Mouse (Mus musculus): ENCODE measurements around the gene Gripap1.

Gene Gripap1

DNA sequence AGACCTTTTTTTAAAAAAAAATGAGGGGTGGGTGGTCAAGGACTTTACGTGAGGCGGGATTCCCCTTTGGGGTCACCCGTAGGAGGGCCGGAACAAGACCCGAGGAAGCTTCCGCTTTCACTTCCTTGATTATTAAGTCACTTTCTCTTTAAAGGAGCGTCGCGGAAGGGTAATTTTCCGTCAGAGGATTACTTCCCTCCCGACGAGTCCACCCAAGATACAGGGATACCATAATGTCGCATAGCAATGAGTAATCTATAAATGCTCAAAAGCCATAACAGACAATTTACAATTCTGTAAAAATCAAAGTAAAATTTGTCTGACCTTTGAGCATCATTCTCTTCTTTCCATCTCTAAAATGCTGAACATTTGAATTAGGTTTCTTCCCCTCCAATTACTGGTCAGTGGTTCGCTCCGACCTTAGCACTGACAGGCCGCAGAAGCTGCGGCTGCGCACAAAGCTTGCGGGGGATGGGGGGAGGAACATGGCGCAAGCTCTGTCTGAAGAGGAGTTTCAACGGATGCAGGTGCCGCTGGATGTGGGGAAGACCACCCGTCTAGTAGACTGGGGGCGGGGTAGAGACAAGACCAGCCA is at the start of gene Gripap1:
Gene Gripap1, plus strand, starts transcription at position 224 of the 595 bp plus-strand sequence.
- DNase-seq = peak; percentile 73 to 85

GRCm38 (mm10) chrX:7740082-7740819 is 49.3 kb upstream of the Gripap1 start:
- peak in 1 of 2 experiments; percentile 37 for DNase-seq

DNA sequence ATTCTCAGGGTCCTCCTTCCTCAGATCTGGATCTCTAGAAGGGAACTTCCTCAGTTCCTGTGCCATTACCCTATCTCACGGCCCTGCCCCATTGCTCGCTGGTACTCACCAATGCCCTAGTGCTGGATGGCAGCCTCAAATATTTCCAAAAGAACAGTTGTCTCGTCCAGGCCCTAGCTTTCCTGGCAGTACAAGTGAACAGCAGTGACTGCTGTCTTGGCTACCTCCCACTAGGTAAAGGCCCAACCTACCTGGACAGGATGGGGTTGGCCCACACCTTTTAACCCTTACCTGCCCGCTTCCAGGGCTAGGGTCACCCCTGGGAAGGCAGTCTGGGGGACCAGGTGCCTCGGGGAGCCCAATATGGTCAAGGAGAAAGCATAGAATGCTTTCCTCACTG is 48.5 kb upstream of the Gripap1 start:
- peak; percentile 67 to 72 for DNase-seq

DNA sequence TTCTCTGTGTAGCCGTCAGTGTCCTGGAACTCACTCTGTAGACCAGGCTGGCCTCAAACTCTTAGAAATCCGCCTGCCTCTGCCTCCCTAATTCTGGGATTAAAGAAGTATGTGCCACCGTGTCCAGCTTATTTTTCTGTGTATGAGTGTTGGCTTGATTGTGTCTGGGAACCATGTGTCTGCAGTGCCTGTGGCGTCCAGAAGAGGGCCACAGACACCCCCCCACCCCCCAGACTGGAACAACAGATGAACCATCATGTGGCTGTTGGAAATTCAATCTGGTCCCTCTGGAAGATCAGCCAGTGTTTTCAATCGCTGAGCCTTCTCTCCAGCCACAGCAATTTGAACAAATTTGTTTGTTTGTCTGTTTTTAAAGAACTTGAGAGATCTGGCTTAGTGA is 46.1 kb upstream of the Gripap1 start:
- no peak for DNase-seq

DNA sequence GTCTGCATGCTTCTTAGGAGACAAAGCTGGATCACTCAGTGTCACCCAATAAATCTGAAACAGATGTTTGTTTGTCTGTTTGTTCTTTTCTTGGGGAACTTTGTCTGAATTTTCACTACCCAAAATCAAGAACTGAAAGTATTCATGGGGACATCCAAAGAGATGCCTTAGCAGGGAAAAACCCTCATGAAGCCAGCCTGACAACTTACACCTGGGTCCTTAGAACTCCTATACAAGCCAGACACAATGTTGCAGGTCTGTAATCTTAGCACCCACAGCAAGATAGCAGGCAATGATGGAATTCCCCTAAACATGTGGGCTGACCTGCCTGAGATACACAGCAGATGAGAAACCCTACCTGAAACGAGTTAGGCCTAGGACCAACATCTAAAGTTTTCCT is 44.6 kb upstream of the Gripap1 start:
- no peak for DNase-seq

- DNase-seq = no peak
Measured at GRCm38 (mm10) chrX:7745429-7745828, 44.1 kb upstream of the Gripap1 start.

- peak; percentile 83 to 89 for DNase-seq
Measured at GRCm38 (mm10) chrX:7750432-7751116, 39.0 kb upstream of the Gripap1 start, which contains the start of gene Ccdc120. Gene Ccdc120, minus strand, starts transcription at chrX:7750905.

- peak; percentile 20 to 64 for DNase-seq
Measured at GRCm38 (mm10) chrX:7753627-7754026, 35.9 kb upstream of the Gripap1 start.

GRCm38 (mm10) chrX:7762137-7762920 is 27.2 kb upstream of the Gripap1 start, which contains the start of gene Tfe3:
Gene Tfe3, plus strand, starts transcription at chrX:7762560.
- DNase-seq = peak; percentile 86 to 92

DNA sequence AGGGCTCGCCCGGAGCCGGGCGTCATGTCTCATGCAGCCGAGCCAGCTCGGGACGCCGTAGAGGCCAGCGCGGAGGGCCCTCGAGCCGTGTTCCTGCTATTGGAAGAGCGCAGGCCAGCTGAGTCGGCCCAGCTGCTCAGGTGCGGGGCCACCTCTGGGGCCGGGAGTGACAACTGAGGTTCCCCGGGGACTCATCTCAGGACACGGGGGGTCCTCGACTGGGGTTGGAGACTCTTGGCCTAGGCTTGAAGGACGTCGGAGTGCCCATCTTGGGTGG is 26.7 kb upstream of the Gripap1 start:
- DNase-seq = peak in 1 of 2 experiments; percentile 20

- no peak for DNase-seq
Measured at GRCm38 (mm10) chrX:7763631-7764393, 25.8 kb upstream of the Gripap1 start.

DNA sequence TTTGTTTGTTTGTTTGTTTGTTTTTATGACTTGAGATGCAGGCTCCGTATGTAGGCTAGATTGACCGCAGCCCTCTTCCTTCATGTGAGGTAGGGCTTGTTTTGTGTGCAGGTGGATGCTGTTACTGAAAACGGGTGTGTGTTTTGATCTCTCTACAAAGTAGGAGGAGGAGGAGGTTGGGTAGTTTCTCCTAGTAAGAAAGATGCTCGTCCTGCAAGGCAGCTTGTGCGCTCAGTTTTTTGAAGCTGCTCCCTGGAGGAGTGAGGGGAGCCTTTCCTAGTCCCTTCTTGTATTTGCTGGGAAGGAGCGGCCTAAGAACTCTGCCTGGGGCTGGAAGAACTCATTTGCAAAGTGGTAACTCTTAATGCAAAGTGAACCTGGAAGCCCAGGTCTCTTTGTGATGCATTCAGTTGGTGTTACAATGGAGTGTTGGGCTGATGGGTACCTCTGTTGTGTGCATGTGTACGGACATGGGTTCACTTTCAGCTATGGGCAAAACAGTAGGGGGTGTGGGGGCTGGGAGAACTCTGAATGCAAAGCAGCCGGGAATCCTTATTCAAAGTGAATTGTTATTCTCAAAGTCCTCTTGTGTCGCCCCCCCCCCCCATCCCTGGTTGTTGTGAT is 24.8 kb upstream of the Gripap1 start:
- DNase-seq = no peak

- DNase-seq = no peak
Measured at GRCm38 (mm10) chrX:7765281-7765670, 24.3 kb upstream of the Gripap1 start.

DNA sequence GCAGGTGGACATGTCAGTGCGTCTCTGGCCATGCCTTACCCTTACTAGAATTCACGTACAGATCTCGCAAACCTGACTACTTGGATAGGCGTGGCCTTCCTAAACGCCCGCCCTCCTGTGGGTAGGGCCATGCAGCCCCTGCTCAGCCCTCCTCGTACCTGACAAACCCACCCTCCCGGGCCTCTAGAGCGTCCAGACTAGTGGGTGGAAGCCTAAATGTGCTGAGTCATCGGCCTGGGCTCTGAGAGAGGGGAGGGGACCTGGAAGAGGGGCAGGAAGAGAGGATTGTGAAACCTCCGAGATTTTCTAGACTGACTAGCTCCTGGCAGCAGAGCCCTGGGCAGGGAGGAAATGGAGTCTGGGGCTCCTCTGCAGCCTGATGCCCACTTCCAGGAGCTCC is 23.8 kb upstream of the Gripap1 start:
- DNase-seq = peak in 1 of 2 experiments; percentile 28

- no peak for DNase-seq
Measured at GRCm38 (mm10) chrX:7769302-7770017, 20.1 kb upstream of the Gripap1 start.

DNA sequence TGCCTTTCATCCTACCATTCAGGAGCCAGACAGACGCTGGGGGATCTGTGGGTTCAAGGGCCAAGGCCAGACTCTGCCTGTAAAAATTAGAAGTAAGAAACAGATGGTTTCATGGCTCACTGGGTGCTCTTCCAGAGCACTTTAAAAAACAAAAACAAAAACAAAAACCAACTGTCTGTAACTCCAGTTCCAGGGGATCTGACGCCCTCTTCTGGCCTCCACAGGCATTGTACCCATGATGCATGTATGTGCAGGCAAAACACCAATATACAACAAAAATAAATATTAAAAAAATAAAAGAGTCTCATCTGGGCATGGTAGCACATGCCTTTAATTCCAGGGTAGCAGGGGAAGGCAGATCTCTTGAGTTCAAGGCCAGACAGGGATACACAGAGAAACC is 16.8 kb upstream of the Gripap1 start:
- DNase-seq = peak in 1 of 2 experiments; percentile 43

- no peak for DNase-seq
Measured at GRCm38 (mm10) chrX:7775501-7776205, 13.9 kb upstream of the Gripap1 start.

DNA sequence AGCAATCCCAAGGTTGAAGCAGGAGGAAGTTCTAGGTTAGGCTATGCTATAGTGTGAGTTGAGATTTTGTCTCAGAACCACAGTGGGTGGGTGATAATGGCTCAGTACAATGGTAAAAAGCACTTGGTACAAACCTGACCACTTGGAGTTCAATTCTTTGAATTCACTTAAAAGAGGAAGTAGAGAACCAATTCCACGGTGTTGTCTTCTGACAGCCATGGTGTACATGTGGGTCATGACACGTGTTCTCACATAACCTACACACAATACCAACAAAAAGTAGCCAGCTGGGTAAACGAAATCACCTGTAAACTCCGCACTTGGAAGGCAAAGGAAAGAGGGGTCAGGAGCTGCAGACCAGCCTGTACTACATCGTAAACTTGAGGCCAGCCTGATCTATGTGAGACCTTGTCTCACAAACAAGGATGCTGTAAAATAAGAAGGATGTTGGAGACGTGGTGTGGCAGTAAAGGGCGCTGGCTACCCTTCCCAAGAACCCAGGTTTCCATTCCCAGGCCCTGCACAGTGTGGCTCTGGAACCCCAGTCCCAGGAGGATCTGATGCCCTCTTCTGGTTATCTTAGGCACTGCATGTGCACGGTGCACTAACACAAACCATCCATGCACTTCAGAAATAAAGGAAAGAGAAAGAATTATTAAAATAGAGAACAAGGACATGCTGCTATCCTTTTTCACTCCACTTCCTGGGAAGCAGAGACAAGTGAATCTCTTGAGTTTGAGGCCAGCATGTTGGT is 13.1 kb upstream of the Gripap1 start:
- peak; percentile 65 to 82 for DNase-seq

GRCm38 (mm10) chrX:7778450-7779244 is 10.9 kb upstream of the Gripap1 start:
- no peak for DNase-seq
